Mouse (Mus musculus): ENCODE results near the gene Wdr13.

GRCm38 (mm10) chrX:8090346-8090953, 42.2 kb downstream of the Wdr13 start, which contains the start of gene Was:
- TF ChIP-seq CTCF (IDR thresholded peaks at IDR 0.05; ENCODE audit: borderline replicate concordance, insufficient read depth, low read depth, low read length), result no peak
- TF ChIP-seq POLR2A (IDR thresholded peaks at IDR 0.05; ENCODE audit: borderline replicate concordance, insufficient read depth, low read length), result no peak

Measured in cerebellum, adult 2 months (tissue).